Mouse (Mus musculus) testis, adult 2 months (tissue): ENCODE results near the gene Klk7.

Experiments
- CTCF ChIP-seq: fragments of 200-500 bp; IDR thresholded peaks from 2 replicates; pipeline ENCODE4 v1.5.1; 2012; ENCODE audit warnings: low read depth, mild to moderate bottlenecking, inconsistent platforms, low read length, moderate library complexity; ENCODE audit not compliant: control insufficient read depth, insufficient read depth, insufficient replicate concordance
- POLR2A ChIP-seq: fragments of 200-500 bp; IDR thresholded peaks from 2 replicates; pipeline ENCODE4 v1.6.1; 2012; ENCODE audit warnings: low read depth, mild to moderate bottlenecking, inconsistent platforms, low read length, moderate library complexity; ENCODE audit not compliant: control insufficient read depth

GRCm38 (mm10) chr7:43771916-43772315 lies 39.2 kb upstream of the Klk7 start:
- TF ChIP-seq CTCF (no peak), POLR2A (no peak)
